Mouse (Mus musculus): ENCODE measurements around the gene Wdr73. TPM values are rescaled to one million over a fixed set of nuclear protein-coding genes. Genes with fewer than 3 reads are reported as not detected.
A peak's percentile ranks its signal among the peaks of the same experiment; 100 is the strongest.
"Not testable (repeated sequence)": the region's sequence is repeated elsewhere in the genome, so short reads cannot be mapped to it uniquely, and the experiment has no call there.

Wdr73 gene
- 1 to 10 TPM; 2.9 to 4.3 TPM for total RNA-seq (2021)
- long read RNA-seq, experiment 1, partial matches to known transcripts, result 0 of 4 reads
- long read RNA-seq, experiment 1, other reads (novel, unspliced or antisense), result 2 of 4 reads
- long read RNA-seq, experiment 2, partial matches to known transcripts, result 0 of 6 reads
- long read RNA-seq, experiment 2, other reads (novel, unspliced or antisense), result 3 of 6 reads

GRCm38 (mm10) chr7:80900944-80901501 is at the start of gene Wdr73:
Wdr73 (minus strand) TSS chr7:80901269.
- DNase-seq, result peak; percentile 78 to 88
- intact Hi-C loops (cut with DNase I), result loop anchor here (5.0 kb wide), 1 partner anchor 86 kb away; no protein-coding TSS in a partner anchor

- intact Hi-C loops (cut with DNase I), result no loop called here
Measured at GRCm38 (mm10) chr7:80947445-80948350, 46.6 kb upstream of the Wdr73 start, which contains the start of gene Sec11a. Sec11a (minus strand) TSS chr7:80947780.

GRCm38 (mm10) chr7:80939808-80940207 is 38.7 kb upstream of the Wdr73 start:
- intact Hi-C loops (cut with DNase I), result no loop called here
- no peak for DNase-seq

More at GRCm38 (mm10) chr7:80947445-80948350, 46.6 kb upstream of the Wdr73 start, which contains the start of gene Sec11a:
- peak; percentile 90 to 91 for DNase-seq

- intact Hi-C loops (cut with DNase I); DNase-seq: not testable (repeated sequence)
Measured at GRCm38 (mm10) chr7:80937304-80937666, 36.2 kb upstream of the Wdr73 start.

GRCm38 (mm10) chr7:80936617-80937303 is 35.7 kb upstream of the Wdr73 start:
- intact Hi-C loops (cut with DNase I); DNase-seq: not testable (repeated sequence)

GRCm38 (mm10) chr7:80935834-80936233 is 34.8 kb upstream of the Wdr73 start:
- intact Hi-C loops (cut with DNase I), result no loop called here
- no peak for DNase-seq

GRCm38 (mm10) chr7:80932777-80933176 is 31.7 kb upstream of the Wdr73 start:
- intact Hi-C loops (cut with DNase I), result loop anchor here (5.0 kb wide), 1 partner anchor 45 kb away; no protein-coding TSS in a partner anchor
- DNase-seq, result no peak

- no peak for DNase-seq
- intact Hi-C loops (cut with DNase I), result loop anchor here (5.0 kb wide), 1 partner anchor 44 kb away; no protein-coding TSS in a partner anchor
Measured at GRCm38 (mm10) chr7:80931618-80932207, 30.6 kb upstream of the Wdr73 start.

GRCm38 (mm10) chr7:80923165-80923564 is 22.1 kb upstream of the Wdr73 start:
- DNase-seq, result no peak

GRCm38 (mm10) chr7:80919647-80920008 is 18.6 kb upstream of the Wdr73 start:
- no peak for DNase-seq
- intact Hi-C loops (cut with DNase I), result no loop called here

More at GRCm38 (mm10) chr7:80923165-80923564, 22.1 kb upstream of the Wdr73 start:
- intact Hi-C loops (cut with DNase I), result no loop called here

GRCm38 (mm10) chr7:80918982-80919646 is 18.0 kb upstream of the Wdr73 start:
- DNase-seq, result no peak
- intact Hi-C loops (cut with DNase I), result no loop called here

- intact Hi-C loops (cut with DNase I), result no loop called here
Measured at GRCm38 (mm10) chr7:80917916-80918465, 16.9 kb upstream of the Wdr73 start.

GRCm38 (mm10) chr7:80912496-80912895 is 11.4 kb upstream of the Wdr73 start:
- no peak for DNase-seq
- intact Hi-C loops (cut with DNase I), result no loop called here

More at GRCm38 (mm10) chr7:80917916-80918465, 16.9 kb upstream of the Wdr73 start:
- DNase-seq, result no peak

GRCm38 (mm10) chr7:80911053-80911452 is 10.0 kb upstream of the Wdr73 start:
- no peak for DNase-seq
- intact Hi-C loops (cut with DNase I), result no loop called here

- intact Hi-C loops (cut with DNase I), result loop anchor here (5.0 kb wide), 1 partner anchor 82 kb away; no protein-coding TSS in a partner anchor
- peak; percentile 66 to 72 for DNase-seq
Measured at GRCm38 (mm10) chr7:80904921-80905515, 3.9 kb upstream of the Wdr73 start, which contains the start of gene Nmb. Nmb (minus strand) TSS chr7:80905076.

GRCm38 (mm10) chr7:80903625-80904422 is 2.8 kb upstream of the Wdr73 start:
- intact Hi-C loops (cut with DNase I), result loop anchor here (5.0 kb wide), 1 partner anchor 83 kb away; no protein-coding TSS in a partner anchor
- DNase-seq, result no peak

- no peak for DNase-seq
- intact Hi-C loops (cut with DNase I), result loop anchor here (5.0 kb wide), 1 partner anchor 86 kb away; no protein-coding TSS in a partner anchor
Measured at GRCm38 (mm10) chr7:80901541-80902274, 639 bp upstream of the Wdr73 start.
